Mouse (Mus musculus) MEL (cell line): ENCODE measurements around the gene Atoh8. TPM values are rescaled to one million over a fixed set of nuclear protein-coding genes. Genes with fewer than 3 reads are reported as not detected.

Experiments used
- DNase-seq: peaks from one replicate; pipeline ENCODE4 v3.0.0; 2011; ENCODE audit warnings: low read depth, low spot score
- H3K27ac ChIP-seq: 2 replicates; pipeline ENCODE4 v1.5.1; 2012; ENCODE audit warnings: low read depth, mild to moderate bottlenecking, control low read depth, low read length, moderate library complexity; ENCODE audit not compliant: control insufficient read depth
- H3K27me3 ChIP-seq, 2 experiments: fragments of 150-350 bp in 1 of 2; sonication (generic) in 1 of 2; 2 replicates each; pipeline ENCODE4 v1.6.1; 2012; ENCODE audit warnings: low read length in 2 of 2, mild to moderate bottlenecking in 2 of 2, improper control_type of control experiment in 1 of 2, moderate library complexity in 1 of 2; ENCODE audit not compliant: insufficient read depth in 2 of 2, control insufficient read depth in 1 of 2
- H3K36me3 ChIP-seq, 2 experiments: 2 replicates each; pipeline ENCODE4 v1.6.1; 2012 to 2014; ENCODE audit warnings: low read length in 2 of 2, improper control_type of control experiment in 1 of 2, inconsistent platforms in 1 of 2, mild to moderate bottlenecking in 1 of 2; ENCODE audit not compliant: insufficient read depth in 2 of 2, control insufficient read depth in 1 of 2
- H3K4me1 ChIP-seq, 2 experiments: fragments of 150-350 bp in 1 of 2; sonication (generic) in 1 of 2; 2 replicates each; pipeline ENCODE4 v1.6.1; 2012; ENCODE audit warnings: low read length in 2 of 2, improper control_type of control experiment in 1 of 2, mild to moderate bottlenecking in 1 of 2; ENCODE audit not compliant: insufficient read depth in 2 of 2, control insufficient read depth in 1 of 2
- H3K4me3 ChIP-seq, 2 experiments: fragments of 150-350 bp in 1 of 2; sonication (generic) in 1 of 2; 2 replicates each; pipeline ENCODE4 v1.5.1; 2012; ENCODE audit warnings: low read depth in 2 of 2, low read length in 2 of 2, mild to moderate bottlenecking in 2 of 2, moderate library complexity in 2 of 2, control low read depth in 1 of 2, improper control_type of control experiment in 1 of 2; ENCODE audit not compliant: control insufficient read depth in 1 of 2, insufficient read depth in 1 of 2
- H3K79me2 ChIP-seq: 2 replicates; pipeline ENCODE4 v1.6.1; 2012; ENCODE audit warnings: mild to moderate bottlenecking, low read length, moderate library complexity; ENCODE audit not compliant: control insufficient read depth, poor library complexity, insufficient read depth
- H3K9ac ChIP-seq: 2 replicates; pipeline ENCODE4 v1.6.1; 2012; ENCODE audit warnings: low read depth, mild to moderate bottlenecking, control low read depth, low read length, moderate library complexity; ENCODE audit not compliant: control insufficient read depth, poor library complexity, severe bottlenecking
- H3K9me3 ChIP-seq: fragments of 150-350 bp; sonication (generic); replicated peaks from 2 replicates; pipeline ENCODE4 v1.6.1; 2012; ENCODE audit warnings: mild to moderate bottlenecking, low read length, improper control_type of control experiment, moderate library complexity; ENCODE audit not compliant: insufficient read depth
- BHLHE40 ChIP-seq: IDR thresholded peaks from 2 replicates; pipeline ENCODE4 v1.6.1; 2012; ENCODE audit warnings: low read depth, mild to moderate bottlenecking, inconsistent platforms, low read length, improper control_type of control experiment, borderline replicate concordance
- CHD1 ChIP-seq: IDR thresholded peaks from 2 replicates; pipeline ENCODE4 v1.6.1; 2012; ENCODE audit warnings: low read depth, mild to moderate bottlenecking, inconsistent platforms, low read length, improper control_type of control experiment
- CTCF ChIP-seq, 3 experiments: IDR thresholded peaks in 2 of 3; conservative IDR thresholded peaks in 1 of 3; 2 replicates each; pipeline ENCODE4 v1.5.1; 2011 to 2012; ENCODE audit warnings: low read length in 3 of 3, low read depth in 2 of 3, mild to moderate bottlenecking in 2 of 3, improper control_type of control experiment in 1 of 3, inconsistent platforms in 1 of 3, mixed read lengths in 1 of 3, moderate library complexity in 1 of 3; ENCODE audit not compliant: control insufficient read depth in 1 of 3, insufficient read depth in 1 of 3, poor library complexity in 1 of 3, severe bottlenecking in 1 of 3
- E2F4 ChIP-seq: IDR thresholded peaks from 2 replicates; pipeline ENCODE4 v1.6.1; 2011; ENCODE audit warnings: low read depth, low read length, improper control_type of control experiment, borderline replicate concordance
- ELF1 ChIP-seq: IDR thresholded peaks from 2 replicates; pipeline ENCODE4 v1.6.1; 2014; ENCODE audit warnings: low read depth, mild to moderate bottlenecking, inconsistent platforms, low read length, improper control_type of control experiment, moderate library complexity
- EP300 ChIP-seq, 2 experiments: IDR thresholded peaks; 2 replicates each; pipeline ENCODE4 v1.6.1; 2011; ENCODE audit warnings: improper control_type of control experiment in 2 of 2, low read length in 2 of 2, low read depth in 1 of 2, mild to moderate bottlenecking in 1 of 2
- ETS1 ChIP-seq: IDR thresholded peaks from 2 replicates; pipeline ENCODE4 v1.6.1; 2012; ENCODE audit warnings: low read depth, mild to moderate bottlenecking, inconsistent platforms, low read length, improper control_type of control experiment, moderate library complexity
- GABPA ChIP-seq: IDR thresholded peaks from 2 replicates; pipeline ENCODE4 v1.6.1; 2012; ENCODE audit warnings: low read depth, mild to moderate bottlenecking, inconsistent platforms, low read length, improper control_type of control experiment, moderate library complexity
- GATA1 ChIP-seq: IDR thresholded peaks from 2 replicates; pipeline ENCODE4 v1.6.1; 2011; ENCODE audit warnings: low read depth, low read length, improper control_type of control experiment
- HCFC1 ChIP-seq: IDR thresholded peaks from 2 replicates; pipeline ENCODE4 v1.6.1; 2012; ENCODE audit warnings: low read depth, mild to moderate bottlenecking, inconsistent platforms, low read length, improper control_type of control experiment, moderate library complexity
- MAFK ChIP-seq: IDR thresholded peaks from 2 replicates; pipeline ENCODE4 v1.6.1; 2011; ENCODE audit warnings: low read depth, mild to moderate bottlenecking, low read length, improper control_type of control experiment, borderline replicate concordance
- MAX ChIP-seq: IDR thresholded peaks from 2 replicates; pipeline ENCODE4 v1.6.1; 2011; ENCODE audit warnings: low read length, improper control_type of control experiment
- MAZ ChIP-seq: IDR thresholded peaks from 2 replicates; pipeline ENCODE4 v1.6.1; 2012; ENCODE audit warnings: low read depth, mild to moderate bottlenecking, inconsistent platforms, low read length, improper control_type of control experiment
- MEF2A ChIP-seq: IDR thresholded peaks from 2 replicates; pipeline ENCODE4 v1.6.1; 2014; ENCODE audit warnings: low read depth, mild to moderate bottlenecking, inconsistent platforms, low read length, improper control_type of control experiment; ENCODE audit not compliant: poor library complexity, insufficient replicate concordance, severe bottlenecking; ENCODE audit errors: extremely low read depth
- MXI1 ChIP-seq: IDR thresholded peaks from 2 replicates; pipeline ENCODE4 v1.6.1; 2011; ENCODE audit warnings: mild to moderate bottlenecking, low read depth, low read length, improper control_type of control experiment
- MYC ChIP-seq: IDR thresholded peaks from 2 replicates; pipeline ENCODE4 v1.6.1; 2011; ENCODE audit warnings: low read depth, mild to moderate bottlenecking, low read length, improper control_type of control experiment, moderate library complexity
- NELFE ChIP-seq: IDR thresholded peaks from 2 replicates; pipeline ENCODE4 v1.6.1; 2011; ENCODE audit warnings: low read depth, low read length, improper control_type of control experiment
- RAD21 ChIP-seq: IDR thresholded peaks from 2 replicates; pipeline ENCODE4 v1.6.1; 2011; ENCODE audit warnings: mild to moderate bottlenecking, low read depth, low read length, improper control_type of control experiment
- RCOR1 ChIP-seq: IDR thresholded peaks from 2 replicates; pipeline ENCODE4 v1.6.1; 2012; ENCODE audit warnings: low read depth, mild to moderate bottlenecking, inconsistent platforms, low read length, improper control_type of control experiment
- SIN3A ChIP-seq: IDR thresholded peaks from 2 replicates; pipeline ENCODE4 v1.6.1; 2012; ENCODE audit warnings: low read length, improper control_type of control experiment, inconsistent platforms
- SMC3 ChIP-seq: IDR thresholded peaks from 2 replicates; pipeline ENCODE4 v1.6.1; 2011; ENCODE audit warnings: low read depth, low read length, improper control_type of control experiment
- TAL1 ChIP-seq: IDR thresholded peaks from 2 replicates; pipeline ENCODE4 v1.6.1; 2012; ENCODE audit warnings: mild to moderate bottlenecking, inconsistent platforms, low read length, moderate library complexity, mixed read lengths
- TBP ChIP-seq: IDR thresholded peaks from 2 replicates; pipeline ENCODE4 v1.8.0; 2011; ENCODE audit warnings: low read depth, low read length, improper control_type of control experiment
- TCF12 ChIP-seq: IDR thresholded peaks from 2 replicates; pipeline ENCODE4 v1.6.1; 2014; ENCODE audit warnings: low read depth, mild to moderate bottlenecking, inconsistent platforms, low read length, improper control_type of control experiment, moderate library complexity
- UBTF ChIP-seq: IDR thresholded peaks from 2 replicates; pipeline ENCODE4 v1.6.1; 2012; ENCODE audit warnings: low read depth, mild to moderate bottlenecking, inconsistent platforms, low read length, improper control_type of control experiment, moderate library complexity, borderline replicate concordance; ENCODE audit not compliant: insufficient read depth
- USF1 ChIP-seq: IDR thresholded peaks from 2 replicates; pipeline ENCODE4 v1.6.1; 2014; ENCODE audit warnings: low read depth, mild to moderate bottlenecking, inconsistent platforms, low read length, improper control_type of control experiment, moderate library complexity
- ZC3H11A ChIP-seq: IDR thresholded peaks from 2 replicates; pipeline ENCODE4 v1.6.1; 2012; ENCODE audit warnings: low read depth, mild to moderate bottlenecking, inconsistent platforms, low read length, improper control_type of control experiment
- ZKSCAN1 ChIP-seq: IDR thresholded peaks from 2 replicates; pipeline ENCODE4 v1.6.1; 2012; ENCODE audit warnings: low read depth, mild to moderate bottlenecking, inconsistent platforms, low read length, improper control_type of control experiment, moderate library complexity
- ZMIZ1 ChIP-seq: IDR thresholded peaks from 2 replicates; pipeline ENCODE4 v1.6.1; 2012; ENCODE audit warnings: low read depth, mild to moderate bottlenecking, inconsistent platforms, low read length, improper control_type of control experiment, moderate library complexity
- polyA plus RNA-seq, 2 experiments: library from polyadenylated mRNA; stranded (reverse) in 1 of 2; unstranded in 1 of 2; fragments of >175 nt in 1 of 2; fragments of >200 nt in 1 of 2; gene quantifications; 2 replicates each; pipeline versions ENCODE4 v1.2.1 to v1.2.4; 2012; ENCODE audit warnings: low replicate concordance in 2 of 2, low read depth in 1 of 2; ENCODE audit not compliant: insufficient read length in 2 of 2, insufficient read depth in 1 of 2, missing spikeins in 1 of 2
- total RNA-seq: library from RNA; depleted of rRNA; stranded (reverse); fragments of 300-350 nt; gene quantifications from 2 replicates; pipeline ENCODE4 v1.2.3, GENCODE M21; 2012

The Atoh8 gene
- total and polyA plus RNA-seq, 3 experiments: not detected

DNA sequence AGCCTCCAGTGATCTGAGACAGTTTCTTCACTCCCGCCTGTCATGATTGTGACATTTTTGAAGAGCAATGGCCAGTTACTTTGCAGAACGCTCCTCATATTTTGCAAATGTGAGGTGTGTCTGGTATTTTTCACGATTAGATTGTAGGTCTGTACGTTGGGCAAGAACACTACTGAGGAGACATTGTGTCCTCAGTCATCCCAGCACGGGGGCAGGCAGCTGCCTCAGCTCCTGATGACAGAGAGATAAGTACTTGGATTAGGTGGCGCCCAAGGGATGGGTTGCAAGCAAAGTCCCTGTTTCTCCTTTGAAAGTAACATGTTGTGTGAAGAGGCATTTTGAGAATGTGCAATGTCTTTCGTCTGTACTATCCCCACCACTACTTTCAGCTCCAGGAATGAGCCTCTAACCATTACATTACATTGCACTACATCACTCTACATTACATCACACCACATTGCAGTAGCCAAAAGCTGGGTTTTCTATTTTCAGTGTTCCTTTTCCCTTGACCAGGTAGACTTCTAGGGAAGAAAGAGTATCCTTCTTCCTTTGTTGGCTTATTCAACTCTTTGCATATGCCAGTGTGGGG is 45.1 kb upstream of the Atoh8 start:
- Histone ChIP-seq H3K27ac (peak overlapping the region; percentile 51; the same call in 1 of the 2 replicates), H3K79me2 (no peaks in the 10 kb centered on the region), H3K4me1 (peaks cover 17 to 25% of the 10 kb centered on the region in 2 experiments), H3K9ac (peak overlapping the region; percentile 0; the same call in 1 of the 2 replicates), H3K9me3 (no peaks in the 10 kb centered on the region), H3K27me3 (no peaks in the 10 kb centered on the region), H3K4me3 (peak overlapping the region in 1 of 2 experiments; percentile 20; a peak in 1 of 4 replicates), H3K36me3 (peaks cover 0 to 27% of the 10 kb centered on the region in 2 experiments; a peak in 2 of 4 replicates)
- no peak for TF ChIP-seq E2F4
- TF ChIP-seq ZC3H11A: no peak
- no peak for TF ChIP-seq RCOR1
- TF ChIP-seq ZKSCAN1: no peak
- TF ChIP-seq GATA1: 0 out of 2 replicates have a peak, but pooled peaks have one; percentile 19
- TF ChIP-seq MAX: no peak
- peak in 1 of 2 experiments; percentile 33; a peak in 1 of 4 replicates for TF ChIP-seq EP300 (IDR thresholded peaks at IDR 0.05; ENCODE audit: low read depth in 1 of 2, low read length in 2 of 2)
- TF ChIP-seq RAD21: no peak
- DNase-seq: peak; percentile 33

DNA sequence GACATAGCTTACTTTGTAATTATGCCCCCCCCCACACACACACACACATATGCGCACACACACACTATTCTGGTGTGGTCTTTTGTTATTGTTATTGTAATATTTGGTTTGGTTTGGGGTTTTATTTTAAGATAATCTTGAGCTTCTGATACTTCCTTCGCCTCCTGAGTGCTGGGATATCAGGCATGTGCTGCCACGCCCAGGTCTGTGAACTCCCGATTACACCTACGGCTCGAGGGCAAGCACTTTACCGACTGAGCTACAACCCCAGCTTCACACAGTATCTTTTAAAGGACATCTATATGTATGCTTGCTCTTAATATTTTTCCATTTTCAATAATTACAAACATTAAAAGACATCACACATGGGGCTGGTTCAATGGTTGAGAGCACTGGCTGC is 44.1 kb upstream of the Atoh8 start:
- no peaks in the 10 kb centered on the region for H3K9me3 ChIP-seq
- H3K9ac ChIP-seq: peak overlapping the region; percentile 33; the same call in 1 of the 2 replicates
- peak; percentile 85 for DNase-seq
- peaks cover 0 to 27% of the 10 kb centered on the region in 2 experiments; a peak in 2 of 4 replicates for H3K36me3 ChIP-seq
- H3K27ac ChIP-seq: peak overlapping the region; percentile 61
- peaks cover 17 to 25% of the 10 kb centered on the region in 2 experiments for H3K4me1 ChIP-seq
- H3K4me3 ChIP-seq: peak overlapping the region in 1 of 2 experiments; percentile 20; a peak in 2 of 4 replicates
- no peaks in the 10 kb centered on the region for H3K27me3 ChIP-seq
- H3K79me2 ChIP-seq: no peaks in the 10 kb centered on the region
- TF ChIP-seq CTCF (IDR thresholded peaks at IDR 0.05 in 2 of 3, conservative IDR thresholded peaks at IDR 0.05 in 1 of 3; ENCODE audit: control insufficient read depth in 1 of 3, insufficient read depth in 1 of 3, low read depth in 2 of 3, low read length in 3 of 3, poor library complexity in 1 of 3, severe bottlenecking in 1 of 3) (no peak), MAFK (peak; percentile 66; the same call in 1 of the 2 replicates), ZMIZ1 (0 out of 2 replicates have a peak, but pooled peaks have one; percentile 47), CHD1 (no peak), UBTF (no peak), USF1 (0 out of 2 replicates have a peak, but pooled peaks have one; percentile 5), ELF1 (no peak), TBP (0 out of 2 replicates have a peak, but pooled peaks have one; percentile 20), MXI1 (peak; percentile 72), ETS1 (peak; percentile 91), HCFC1 (no peak), NELFE (no peak), GABPA (no peak), E2F4 (no peak), GATA1 (peak; percentile 97), SIN3A (peak; percentile 87), MYC (0 out of 2 replicates have a peak, but pooled peaks have one; percentile 76), MAZ (peak; percentile 61; the same call in 1 of the 2 replicates), TCF12 (peak; percentile 99), SMC3 (no peak), RCOR1 (peak; percentile 95), MEF2A (peak; percentile 83; the same call in 1 of the 2 replicates), BHLHE40 (peak; percentile 91), TAL1 (peak; percentile 93), EP300 (IDR thresholded peaks at IDR 0.05; ENCODE audit: low read depth in 1 of 2, low read length in 2 of 2) (peak; percentile 91 to 97)
